Mouse (Mus musculus): ENCODE measurements around the gene Dnah9.

- TF ChIP-seq CTCF (IDR thresholded peaks at IDR 0.05) (no peak), EP300 (IDR thresholded peaks at IDR 0.05) (no peak)
Measured at GRCm38 (mm10) chr11:66124496-66124895, 43.9 kb downstream of the Dnah9 start.

All from lung, postnatal 0 days (tissue).